Mouse (Mus musculus): ENCODE results near the gene Aebp1. TPM values are rescaled to one million over a fixed set of nuclear protein-coding genes. Genes with fewer than 3 reads are reported as not detected.

Gene Aebp1
- polyA plus RNA-seq, 1 experiment: not detected

DNA sequence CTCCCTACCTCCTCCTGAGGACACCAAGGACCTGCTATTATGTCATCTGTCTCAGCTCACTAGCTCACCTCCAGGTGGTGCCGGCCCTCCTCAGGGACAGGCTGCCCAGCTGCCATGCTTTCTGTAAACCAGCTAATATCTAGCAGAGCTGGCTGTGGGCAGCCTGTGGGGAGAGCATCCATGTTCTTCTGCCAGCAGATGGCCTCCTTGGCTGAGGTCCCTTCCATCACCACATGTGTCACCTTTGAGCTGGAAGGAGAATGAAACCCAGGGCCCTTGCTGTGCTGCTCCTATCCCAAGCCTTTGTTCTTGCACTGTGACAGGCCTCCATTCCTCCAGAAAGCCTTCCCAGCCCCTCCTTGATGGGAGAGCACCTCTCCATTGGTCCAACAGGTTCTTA, 25.6 kb upstream of the Aebp1 start:
- WGBS: 61% methylated on average over 1 of the region's 1 CpGs
- peaks cover 27% of the 10 kb centered on the region for H3K4me1 ChIP-seq (ENCODE audit: control insufficient read depth, insufficient read depth, low read length)

DNA sequence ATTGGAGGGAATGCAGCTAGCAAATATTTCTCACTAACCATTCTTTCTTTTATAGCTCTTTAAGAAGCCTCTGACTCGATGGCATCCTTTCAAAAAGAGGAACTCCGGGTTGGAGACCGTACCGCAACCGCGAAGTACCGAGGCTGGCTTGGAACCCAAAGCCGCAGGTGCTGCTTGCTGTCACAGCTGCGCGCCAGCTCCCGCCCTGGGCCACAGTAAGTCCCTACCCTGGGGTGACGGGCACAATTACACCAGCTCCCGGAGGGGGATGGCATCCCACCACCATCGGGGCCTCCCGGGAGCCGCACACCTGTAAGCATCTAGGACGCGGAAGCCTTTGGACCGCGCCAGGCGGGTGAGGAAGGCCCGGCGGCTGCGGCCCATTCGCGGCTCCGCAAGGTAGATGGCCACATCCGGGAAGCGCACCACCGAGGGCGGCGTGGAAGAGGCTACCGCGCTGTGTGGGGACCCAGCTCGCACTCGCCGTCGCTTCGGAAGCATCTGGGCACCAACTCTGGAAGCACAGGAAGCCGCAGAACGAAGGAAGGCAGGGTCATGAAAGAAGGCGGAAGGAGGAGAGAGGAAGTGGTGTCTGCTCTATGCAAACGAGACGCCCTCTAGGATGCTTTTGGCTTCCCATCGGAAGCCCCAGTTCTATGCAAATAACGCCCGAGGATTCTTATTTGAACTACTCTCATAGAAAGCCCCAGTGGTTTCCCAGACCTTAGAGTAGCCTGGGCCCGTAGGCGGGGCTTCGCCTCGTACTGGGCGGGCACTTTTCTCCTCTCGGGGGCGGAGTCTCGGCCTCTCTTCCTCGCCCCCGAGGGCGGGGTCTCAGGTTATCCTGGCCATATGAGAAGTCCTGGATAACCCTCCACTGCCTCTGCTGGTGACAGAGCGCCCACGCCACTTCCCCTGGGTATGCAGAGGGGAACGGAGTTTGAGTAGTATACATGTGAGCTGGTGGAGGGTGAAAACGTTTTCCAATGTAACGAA, 24.2 kb upstream of the Aebp1 start, which contains the start of gene Polm:
Gene Polm, minus strand, starts transcription at position 766 of the 996 bp plus-strand sequence.
- H3K4me3 ChIP-seq (ENCODE audit: insufficient read depth, low read depth, low read length): peak within 1 kb of the TSS; percentile 54
- TF ChIP-seq CTCF (IDR thresholded peaks at IDR 0.05; ENCODE audit: insufficient read depth, low read depth, low read length): 0 out of 2 replicates have a peak, but pooled peaks have one; percentile 15
- peak; percentile 41; the same call in 1 of the 2 replicates for TF ChIP-seq POLR2A (IDR thresholded peaks at IDR 0.05; ENCODE audit: insufficient read depth, low read depth, low read length)
- peaks cover 27% of the 10 kb centered on the region for H3K4me1 ChIP-seq (ENCODE audit: control insufficient read depth, insufficient read depth, low read length)
- WGBS: under 1% methylated on average over 63 of the region's 63 CpGs
- 0 out of 2 replicates have a peak within 1 kb of the TSS, but pooled peaks have one; percentile 4 for H3K27ac ChIP-seq (ENCODE audit: insufficient read depth, low read depth, low read length)

More for the DNA sequence above, 25.6 kb upstream of the Aebp1 start:
- TF ChIP-seq CTCF (IDR thresholded peaks at IDR 0.05; ENCODE audit: insufficient read depth, low read depth, low read length) (no peak), POLR2A (IDR thresholded peaks at IDR 0.05; ENCODE audit: insufficient read depth, low read depth, low read length) (no peak)
- Histone ChIP-seq H3K27ac (ENCODE audit: insufficient read depth, low read depth, low read length) (no peak overlapping the region), H3K4me3 (ENCODE audit: insufficient read depth, low read depth, low read length) (no peak overlapping the region)

DNA sequence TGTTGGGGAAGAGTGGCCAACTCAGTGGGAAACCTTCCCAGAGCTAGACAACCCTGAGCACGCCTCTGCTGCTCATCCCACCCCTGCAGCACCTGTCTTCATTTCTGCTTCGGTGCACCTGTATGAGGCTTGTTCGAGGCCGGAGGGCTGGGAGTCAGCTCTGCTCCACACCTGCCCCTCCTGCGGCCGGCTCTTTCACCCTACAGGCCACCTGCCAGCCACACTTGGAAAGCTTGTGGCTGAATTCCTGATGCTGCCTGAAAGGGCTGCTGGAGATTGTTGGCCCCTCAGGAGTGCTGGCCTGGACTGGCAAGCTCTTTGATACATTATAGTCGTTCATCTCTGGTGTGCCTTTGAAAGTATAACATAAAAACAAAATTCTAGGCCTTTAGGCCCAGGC, 21.4 kb upstream of the Aebp1 start:
- peaks cover 13% of the 10 kb centered on the region for H3K4me1 ChIP-seq (ENCODE audit: control insufficient read depth, insufficient read depth, low read length)
- no peak overlapping the region for H3K4me3 ChIP-seq (ENCODE audit: insufficient read depth, low read depth, low read length)
- TF ChIP-seq CTCF (IDR thresholded peaks at IDR 0.05; ENCODE audit: insufficient read depth, low read depth, low read length): no peak
- TF ChIP-seq POLR2A (IDR thresholded peaks at IDR 0.05; ENCODE audit: insufficient read depth, low read depth, low read length): no peak
- H3K27ac ChIP-seq (ENCODE audit: insufficient read depth, low read depth, low read length): no peak overlapping the region
- 76% methylated on average over 7 of the region's 7 CpGs for WGBS

DNA sequence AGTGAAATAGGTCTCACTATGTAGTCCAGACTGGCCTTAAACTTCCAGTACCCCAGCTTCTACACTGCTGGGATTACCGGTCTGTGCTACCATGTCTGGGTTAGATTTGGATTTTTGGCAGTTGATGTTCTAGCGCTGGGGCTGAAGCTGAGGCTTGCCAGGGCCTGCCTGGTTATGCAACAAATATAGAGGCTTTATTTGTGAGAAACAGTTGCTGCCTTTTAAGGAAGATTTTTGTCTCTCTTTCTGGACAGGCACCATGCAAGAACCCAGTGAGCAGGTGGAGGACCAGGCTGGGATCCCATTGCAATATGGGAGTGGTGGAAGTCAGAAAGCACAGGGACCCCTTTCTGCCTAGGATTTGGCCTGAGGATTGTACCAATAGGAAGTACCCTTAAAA, 20.0 kb upstream of the Aebp1 start:
- Histone ChIP-seq H3K4me3 (ENCODE audit: insufficient read depth, low read depth, low read length) (no peak overlapping the region), H3K4me1 (ENCODE audit: control insufficient read depth, insufficient read depth, low read length) (peaks cover 7% of the 10 kb centered on the region), H3K27ac (ENCODE audit: insufficient read depth, low read depth, low read length) (no peak overlapping the region)
- 93% methylated on average over 2 of the region's 2 CpGs for WGBS
- TF ChIP-seq CTCF (IDR thresholded peaks at IDR 0.05; ENCODE audit: insufficient read depth, low read depth, low read length): no peak
- no peak for TF ChIP-seq POLR2A (IDR thresholded peaks at IDR 0.05; ENCODE audit: insufficient read depth, low read depth, low read length)

DNA sequence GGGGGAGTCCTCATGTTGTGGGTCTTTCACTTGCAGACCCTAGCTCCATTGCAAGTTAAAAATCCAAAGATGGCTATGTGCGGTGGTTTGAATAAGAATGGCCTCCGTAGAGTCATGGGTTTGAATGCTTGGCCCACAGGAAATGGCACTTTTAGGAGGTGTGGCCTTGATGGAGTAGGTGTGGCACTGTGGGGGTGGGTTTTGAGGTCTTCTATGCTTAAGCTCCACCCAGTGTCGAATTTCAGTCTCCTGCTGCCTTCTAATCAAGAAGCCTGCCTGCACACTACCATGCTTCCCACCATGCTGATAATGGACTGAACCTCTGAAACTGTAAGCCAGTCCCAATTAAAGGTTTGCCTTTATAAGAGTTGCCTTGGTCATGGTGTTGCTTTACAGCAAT, 18.6 kb upstream of the Aebp1 start:
- no peak overlapping the region for H3K27ac ChIP-seq (ENCODE audit: insufficient read depth, low read depth, low read length)
- no peak for TF ChIP-seq CTCF (IDR thresholded peaks at IDR 0.05; ENCODE audit: insufficient read depth, low read depth, low read length)
- no peak for TF ChIP-seq POLR2A (IDR thresholded peaks at IDR 0.05; ENCODE audit: insufficient read depth, low read depth, low read length)
- peaks cover 11% of the 10 kb centered on the region for H3K4me1 ChIP-seq (ENCODE audit: control insufficient read depth, insufficient read depth, low read length)
- 75% methylated on average over 3 of the region's 3 CpGs for WGBS
- H3K4me3 ChIP-seq (ENCODE audit: insufficient read depth, low read depth, low read length): no peak overlapping the region

DNA sequence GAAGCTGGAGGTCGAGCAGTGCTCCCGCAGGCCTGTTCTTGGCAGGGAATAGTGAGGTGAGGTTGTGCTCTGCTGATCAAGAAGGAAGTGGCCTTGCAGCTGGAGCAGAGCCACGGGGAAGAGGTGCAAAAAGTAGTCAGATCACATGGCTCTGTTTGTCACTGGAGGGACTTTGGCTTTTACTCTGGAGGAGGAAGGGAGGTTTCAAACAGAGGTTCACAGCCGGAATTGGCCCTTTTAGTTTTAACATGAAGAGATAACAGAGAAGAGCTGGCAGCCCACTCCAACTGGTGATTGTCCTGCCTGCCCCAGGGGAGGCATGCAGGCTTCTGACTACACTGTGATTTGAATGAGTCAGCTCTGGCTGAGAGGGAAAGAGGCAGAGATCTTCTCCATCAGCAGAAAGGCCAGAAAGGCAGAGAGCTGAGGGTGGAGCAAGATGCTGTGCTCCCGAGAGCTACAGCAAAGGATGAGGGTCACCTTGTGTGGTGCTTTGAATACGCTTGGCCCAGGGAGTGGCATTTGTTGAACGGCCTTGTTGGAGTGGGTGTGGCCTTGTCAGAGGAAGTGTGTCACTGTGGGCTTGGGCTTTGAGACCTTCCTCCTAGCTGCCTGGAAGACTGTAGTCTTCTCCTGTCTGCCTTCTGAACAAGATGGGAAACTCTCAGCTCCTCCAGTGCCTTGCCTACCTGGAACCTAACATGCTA, 15.0 kb upstream of the Aebp1 start:
- Histone ChIP-seq H3K4me3 (ENCODE audit: insufficient read depth, low read depth, low read length) (no peak overlapping the region), H3K27ac (ENCODE audit: insufficient read depth, low read depth, low read length) (peak overlapping the region; percentile 22), H3K4me1 (ENCODE audit: control insufficient read depth, insufficient read depth, low read length) (peaks cover 21% of the 10 kb centered on the region)
- WGBS: 39% methylated on average over 7 of the region's 7 CpGs
- no peak for TF ChIP-seq CTCF (IDR thresholded peaks at IDR 0.05; ENCODE audit: insufficient read depth, low read depth, low read length)
- no peak for TF ChIP-seq POLR2A (IDR thresholded peaks at IDR 0.05; ENCODE audit: insufficient read depth, low read depth, low read length)

DNA sequence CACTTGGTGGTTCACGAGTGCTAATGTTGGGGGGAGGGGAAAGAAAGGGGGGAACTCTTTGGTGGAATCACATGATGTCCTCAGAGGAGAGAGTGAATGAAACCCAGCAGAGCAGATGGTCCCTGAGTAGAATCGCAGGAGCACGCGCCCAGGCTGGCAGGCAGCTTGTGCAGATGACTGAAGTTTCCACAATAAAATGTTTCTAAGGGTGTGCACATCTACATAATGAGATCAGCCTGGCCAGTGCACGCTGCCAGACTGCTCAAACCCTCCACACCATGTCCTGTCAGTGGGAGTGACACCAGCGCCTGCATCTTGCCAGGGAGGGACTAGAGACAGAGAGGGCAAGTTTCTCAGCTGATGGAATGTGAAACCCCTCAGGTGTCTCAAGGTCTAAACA, 13.0 kb upstream of the Aebp1 start:
- H3K4me1 ChIP-seq (ENCODE audit: control insufficient read depth, insufficient read depth, low read length): peaks cover 21% of the 10 kb centered on the region
- 30% methylated on average over 6 of the region's 6 CpGs for WGBS
- H3K4me3 ChIP-seq (ENCODE audit: insufficient read depth, low read depth, low read length): no peak overlapping the region
- no peak for TF ChIP-seq CTCF (IDR thresholded peaks at IDR 0.05; ENCODE audit: insufficient read depth, low read depth, low read length)
- no peak for TF ChIP-seq POLR2A (IDR thresholded peaks at IDR 0.05; ENCODE audit: insufficient read depth, low read depth, low read length)
- H3K27ac ChIP-seq (ENCODE audit: insufficient read depth, low read depth, low read length): no peak overlapping the region

DNA sequence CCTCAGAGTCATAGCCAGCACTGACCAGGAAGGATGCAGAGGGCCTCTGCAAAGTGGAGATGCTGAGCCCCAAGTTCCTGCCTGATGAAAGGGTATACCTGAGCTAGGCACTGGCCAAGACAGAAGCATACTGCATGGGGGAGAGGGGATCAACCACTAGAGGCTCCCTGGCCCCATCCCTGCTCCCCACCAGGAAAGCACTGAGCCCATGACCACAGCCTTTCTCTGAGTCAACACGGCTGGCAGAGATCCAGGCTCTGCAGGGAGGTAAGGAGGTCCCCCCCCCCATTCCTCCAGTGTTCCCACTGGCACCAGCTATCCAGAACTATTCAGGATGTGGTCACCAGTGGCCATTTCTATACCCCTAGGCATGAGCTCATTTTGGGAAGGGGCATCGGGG, 12.4 kb upstream of the Aebp1 start:
- TF ChIP-seq CTCF (IDR thresholded peaks at IDR 0.05; ENCODE audit: insufficient read depth, low read depth, low read length) (no peak), POLR2A (IDR thresholded peaks at IDR 0.05; ENCODE audit: insufficient read depth, low read depth, low read length) (no peak)
- peaks cover 21% of the 10 kb centered on the region for H3K4me1 ChIP-seq (ENCODE audit: control insufficient read depth, insufficient read depth, low read length)
- H3K4me3 ChIP-seq (ENCODE audit: insufficient read depth, low read depth, low read length): no peak overlapping the region
- no peak overlapping the region for H3K27ac ChIP-seq (ENCODE audit: insufficient read depth, low read depth, low read length)
- 39% methylated on average over 2 of the region's 2 CpGs for WGBS

DNA sequence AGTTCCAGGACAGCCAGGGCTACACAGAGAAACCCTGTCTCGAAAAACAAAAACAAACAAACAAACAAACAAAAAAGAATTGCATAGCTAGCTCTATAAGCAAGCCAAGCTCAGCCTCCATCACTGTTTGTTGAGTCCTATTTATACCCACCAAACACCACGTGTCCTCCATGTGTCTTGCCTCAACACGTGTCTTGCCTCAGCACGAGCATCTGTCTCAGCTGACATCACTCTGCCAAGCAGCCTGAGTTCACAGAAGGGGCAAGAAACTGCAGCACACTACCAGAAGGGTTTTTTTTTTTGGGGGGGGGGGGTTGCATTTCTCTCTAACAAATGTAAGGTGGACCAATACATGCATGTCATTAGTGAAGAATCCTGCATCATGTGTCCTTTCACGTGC, 11.3 kb upstream of the Aebp1 start:
- H3K4me1 ChIP-seq (ENCODE audit: control insufficient read depth, insufficient read depth, low read length): peaks cover 21% of the 10 kb centered on the region
- H3K4me3 ChIP-seq (ENCODE audit: insufficient read depth, low read depth, low read length): no peak overlapping the region
- 66% methylated on average over 5 of the region's 5 CpGs for WGBS
- TF ChIP-seq CTCF (IDR thresholded peaks at IDR 0.05; ENCODE audit: insufficient read depth, low read depth, low read length): no peak
- TF ChIP-seq POLR2A (IDR thresholded peaks at IDR 0.05; ENCODE audit: insufficient read depth, low read depth, low read length): no peak
- H3K27ac ChIP-seq (ENCODE audit: insufficient read depth, low read depth, low read length): no peak overlapping the region

Data from olfactory bulb, adult 2 months (tissue).